Mouse (Mus musculus) thymus, postnatal 25 days (tissue): ENCODE data around the gene Ggt6.

ENCODE experiments used
- DNase-seq: peaks from one replicate; pipeline ENCODE4 v3.0.0; 2022

Gene Ggt6

GRCm38 (mm10) chr11:72440965-72441664 lies 5.8 kb downstream of the Ggt6 start, which contains the start of gene Mybbp1a:
TSS of gene Mybbp1a (plus strand) at chr11:72441355.
- DNase-seq: peak; percentile 99

- peak; percentile 42 for DNase-seq
Observed at GRCm38 (mm10) chr11:72446311-72447105, 11.2 kb downstream of the Ggt6 start.

- DNase-seq: no peak
Observed at GRCm38 (mm10) chr11:72447475-72447874, 12.1 kb downstream of the Ggt6 start.

GRCm38 (mm10) chr11:72452140-72452665 lies 16.9 kb downstream of the Ggt6 start:
- no peak for DNase-seq

- DNase-seq: no peak
Observed at GRCm38 (mm10) chr11:72453105-72453953, 18.0 kb downstream of the Ggt6 start.

- DNase-seq: no peak
Observed at GRCm38 (mm10) chr11:72455694-72456093, 20.4 kb downstream of the Ggt6 start.

- no peak for DNase-seq
Observed at GRCm38 (mm10) chr11:72457995-72458496, 22.7 kb downstream of the Ggt6 start.

GRCm38 (mm10) chr11:72458502-72458901 lies 23.2 kb downstream of the Ggt6 start:
- DNase-seq: no peak

GRCm38 (mm10) chr11:72461500-72461981 lies 26.2 kb downstream of the Ggt6 start:
- DNase-seq: no peak

GRCm38 (mm10) chr11:72464821-72465220 lies 29.5 kb downstream of the Ggt6 start:
- DNase-seq: no peak

GRCm38 (mm10) chr11:72465978-72466693 lies 30.8 kb downstream of the Ggt6 start:
- DNase-seq: no peak

GRCm38 (mm10) chr11:72466694-72467507 lies 31.6 kb downstream of the Ggt6 start:
- DNase-seq: no peak

- DNase-seq: no peak
Observed at GRCm38 (mm10) chr11:72468525-72468924, 33.2 kb downstream of the Ggt6 start.

- DNase-seq: no peak
Observed at GRCm38 (mm10) chr11:72469217-72469616, 33.9 kb downstream of the Ggt6 start.

- DNase-seq: no peak
Observed at GRCm38 (mm10) chr11:72470004-72470403, 34.7 kb downstream of the Ggt6 start.

- DNase-seq: no peak
Observed at GRCm38 (mm10) chr11:72471381-72471780, 36.1 kb downstream of the Ggt6 start.

- DNase-seq: no peak
Observed at GRCm38 (mm10) chr11:72473540-72473939, 38.2 kb downstream of the Ggt6 start.

- no peak for DNase-seq
Observed at GRCm38 (mm10) chr11:72474926-72475325, 39.6 kb downstream of the Ggt6 start.

GRCm38 (mm10) chr11:72475408-72475807 lies 40.1 kb downstream of the Ggt6 start:
- DNase-seq: no peak

GRCm38 (mm10) chr11:72476074-72476625 lies 40.8 kb downstream of the Ggt6 start:
- DNase-seq: no peak

GRCm38 (mm10) chr11:72477182-72477581 lies 41.9 kb downstream of the Ggt6 start:
- DNase-seq: no peak
